Mouse (Mus musculus) megakaryocyte, embryonic 14.5 days (primary cell): ENCODE data around the gene Tgm7. TPM values are rescaled to one million over a fixed set of nuclear protein-coding genes. Genes with fewer than 3 reads are reported as not detected.
"Not testable (repeated sequence)": the region's sequence is repeated elsewhere in the genome, so short reads cannot be mapped to it uniquely, and the experiment has no call there.

ENCODE experiments used
- H3K27me3 ChIP-seq: replicated peaks from 2 replicates; pipeline ENCODE3; 2012; ENCODE audit warnings: inconsistent platforms
- H3K36me3 ChIP-seq: replicated peaks from 2 replicates; pipeline ENCODE3; 2012; ENCODE audit warnings: low read length, inconsistent platforms, mixed read lengths
- H3K4me1 ChIP-seq: 2 replicates; pipeline ENCODE4 v1.6.1; 2012; ENCODE audit warnings: inconsistent platforms
- H3K4me3 ChIP-seq: replicated peaks from 2 replicates; pipeline ENCODE3; 2012; ENCODE audit warnings: moderate library complexity, mild to moderate bottlenecking, inconsistent platforms
- H3K9me3 ChIP-seq: 2 replicates; pipeline ENCODE4 v1.6.1; 2012; ENCODE audit warnings: inconsistent platforms
- FLI1 ChIP-seq: IDR thresholded peaks from 2 replicates; pipeline ENCODE4 v1.6.1; 2012; ENCODE audit warnings: low read length, inconsistent platforms, mixed read lengths
- GATA1 ChIP-seq: IDR thresholded peaks from 3 replicates; pipeline ENCODE4 v1.6.1; 2012; ENCODE audit warnings: mixed read lengths, low read length, inconsistent platforms, borderline replicate concordance
- polyA plus RNA-seq: library from polyadenylated mRNA; stranded (reverse); fragments of >175 nt; gene quantifications from 2 replicates; pipeline ENCODE4 v1.2.3, GENCODE M21; 2012; ENCODE audit warnings: low replicate concordance; ENCODE audit not compliant: insufficient read depth

Gene Tgm7
- polyA plus RNA-seq, 1 experiment = not detected

- Histone ChIP-seq H3K4me1 (peaks cover 20% of the 10 kb centered on the region), H3K27me3 (peaks cover 6% of the 10 kb centered on the region), H3K9me3 (no peaks in the 10 kb centered on the region), H3K36me3 (no peaks in the 10 kb centered on the region), H3K4me3 (no peak overlapping the region)
- TF ChIP-seq FLI1 (no peak), GATA1 (no peak)
Observed at GRCm38 (mm10) chr2:121128865-121129620, 19.4 kb upstream of the Tgm7 start.

DNA sequence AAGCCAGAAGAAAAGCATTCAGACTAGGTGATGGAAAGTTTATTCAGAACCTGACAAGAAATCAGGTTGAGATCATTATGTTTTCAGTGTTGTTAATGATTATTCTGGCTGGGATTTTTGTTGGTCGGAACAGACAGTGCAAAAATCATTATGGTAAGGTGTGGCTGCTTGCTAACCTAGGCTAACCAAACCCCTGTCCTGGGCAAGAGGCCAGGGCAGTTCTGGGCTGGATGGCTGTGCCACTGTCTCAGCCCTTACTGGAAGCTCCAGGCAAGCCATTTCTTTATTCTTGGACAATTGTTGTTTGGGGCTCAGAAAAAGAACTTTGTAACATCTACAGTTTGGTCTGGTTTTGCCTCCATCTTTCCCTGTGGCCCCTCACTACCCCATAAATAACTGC, 17.9 kb upstream of the Tgm7 start:
- no peaks in the 10 kb centered on the region for H3K36me3 ChIP-seq
- TF ChIP-seq GATA1 (no peak), FLI1 (no peak)

DNA sequence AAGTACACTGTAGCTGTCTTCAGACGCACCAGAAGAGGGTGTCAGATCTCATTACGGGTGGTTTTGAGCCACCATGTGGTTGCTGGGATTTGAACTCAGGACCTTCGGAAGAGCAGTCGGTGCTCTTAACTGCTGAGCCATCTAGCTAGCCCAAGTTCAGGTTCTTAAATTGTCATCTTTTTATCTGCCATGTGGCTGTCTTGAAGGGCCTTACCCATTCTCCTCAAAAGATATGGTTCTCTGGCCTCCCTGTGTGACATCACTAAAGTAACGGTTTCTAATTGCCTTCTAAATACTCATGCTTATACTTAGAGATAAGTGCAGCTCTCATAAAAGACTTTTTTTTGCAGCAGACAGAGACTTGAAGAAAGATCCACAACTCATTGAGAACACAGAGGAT, 16.7 kb upstream of the Tgm7 start:
- peaks cover 16% of the 10 kb centered on the region for H3K4me1 ChIP-seq
- not testable (repeated sequence) for H3K36me3 ChIP-seq, H3K4me3 ChIP-seq, H3K27me3 ChIP-seq, H3K9me3 ChIP-seq

More for the DNA sequence above, 17.9 kb upstream of the Tgm7 start:
- Histone ChIP-seq H3K4me3 (no peak overlapping the region), H3K27me3 (peaks cover 5% of the 10 kb centered on the region), H3K4me1 (peaks cover 16% of the 10 kb centered on the region), H3K9me3 (no peaks in the 10 kb centered on the region)

- H3K4me3 ChIP-seq = no peak overlapping the region
- no peaks in the 10 kb centered on the region for H3K36me3 ChIP-seq
- peaks cover 27% of the 10 kb centered on the region for H3K27me3 ChIP-seq
- no peaks in the 10 kb centered on the region for H3K9me3 ChIP-seq
- peaks cover under 1% of the 10 kb centered on the region; the same call in 1 of the 2 replicates for H3K4me1 ChIP-seq
- TF ChIP-seq FLI1 (no peak), GATA1 (no peak)
Observed at GRCm38 (mm10) chr2:121119260-121119659, 9.7 kb upstream of the Tgm7 start.

DNA sequence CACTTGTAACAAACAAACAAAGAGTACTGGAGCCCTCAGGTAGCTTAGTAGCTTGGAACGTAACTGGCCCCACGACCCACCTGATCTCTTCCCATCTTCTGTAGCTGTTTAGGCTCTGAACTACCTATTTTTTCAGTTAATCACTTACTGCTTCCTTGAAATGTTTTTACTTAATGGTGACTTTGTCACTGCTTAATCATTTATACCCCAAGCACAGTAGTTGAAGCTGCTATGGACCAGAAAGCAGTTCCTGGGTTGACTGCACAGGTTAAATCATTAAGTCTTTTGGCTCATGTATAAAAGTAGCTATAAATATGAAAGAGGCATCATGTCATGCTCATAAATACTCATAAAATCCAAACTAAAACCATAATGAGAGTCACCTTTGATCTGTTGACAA, 5.8 kb upstream of the Tgm7 start:
- H3K4me3 ChIP-seq = no peak overlapping the region
- H3K27me3 ChIP-seq = peaks cover 40% of the 10 kb centered on the region
- no peaks in the 10 kb centered on the region for H3K4me1 ChIP-seq
- TF ChIP-seq FLI1 (no peak), GATA1 (no peak)
- no peaks in the 10 kb centered on the region for H3K9me3 ChIP-seq
- H3K36me3 ChIP-seq = no peaks in the 10 kb centered on the region

GRCm38 (mm10) chr2:121105940-121106339, 3.7 kb downstream of the Tgm7 start:
- Histone ChIP-seq H3K4me3 (no peak overlapping the region), H3K36me3 (no peaks in the 10 kb centered on the region), H3K27me3 (peaks cover 21% of the 10 kb centered on the region), H3K4me1 (peaks cover 12% of the 10 kb centered on the region; the same call in 1 of the 2 replicates), H3K9me3 (no peaks in the 10 kb centered on the region)
- TF ChIP-seq GATA1 (no peak), FLI1 (no peak)

GRCm38 (mm10) chr2:121102051-121102450, 7.5 kb downstream of the Tgm7 start:
- Histone ChIP-seq H3K4me3 (no peak overlapping the region), H3K9me3 (no peaks in the 10 kb centered on the region), H3K36me3 (no peaks in the 10 kb centered on the region), H3K27me3 (peaks cover 14% of the 10 kb centered on the region), H3K4me1 (peaks cover 12% of the 10 kb centered on the region; the same call in 1 of the 2 replicates)
- TF ChIP-seq FLI1 = no peak
- no peak for TF ChIP-seq GATA1

GRCm38 (mm10) chr2:121089751-121090150, 19.8 kb downstream of the Tgm7 start:
- TF ChIP-seq GATA1 = no peak
- TF ChIP-seq FLI1 = no peak
- no peak overlapping the region for H3K4me3 ChIP-seq
- peaks cover 40% of the 10 kb centered on the region for H3K27me3 ChIP-seq
- H3K4me1 ChIP-seq = peaks cover 17% of the 10 kb centered on the region
- no peaks in the 10 kb centered on the region for H3K36me3 ChIP-seq
- peaks cover 5% of the 10 kb centered on the region; the same call in 1 of the 2 replicates for H3K9me3 ChIP-seq

GRCm38 (mm10) chr2:121088507-121088906, 21.1 kb downstream of the Tgm7 start:
- H3K4me3 ChIP-seq = no peak overlapping the region
- peaks cover 21% of the 10 kb centered on the region for H3K4me1 ChIP-seq
- H3K27me3 ChIP-seq = peaks cover 30% of the 10 kb centered on the region
- TF ChIP-seq GATA1 (no peak), FLI1 (no peak)
- H3K36me3 ChIP-seq = no peaks in the 10 kb centered on the region
- H3K9me3 ChIP-seq = peaks cover 5% of the 10 kb centered on the region; the same call in 1 of the 2 replicates

DNA sequence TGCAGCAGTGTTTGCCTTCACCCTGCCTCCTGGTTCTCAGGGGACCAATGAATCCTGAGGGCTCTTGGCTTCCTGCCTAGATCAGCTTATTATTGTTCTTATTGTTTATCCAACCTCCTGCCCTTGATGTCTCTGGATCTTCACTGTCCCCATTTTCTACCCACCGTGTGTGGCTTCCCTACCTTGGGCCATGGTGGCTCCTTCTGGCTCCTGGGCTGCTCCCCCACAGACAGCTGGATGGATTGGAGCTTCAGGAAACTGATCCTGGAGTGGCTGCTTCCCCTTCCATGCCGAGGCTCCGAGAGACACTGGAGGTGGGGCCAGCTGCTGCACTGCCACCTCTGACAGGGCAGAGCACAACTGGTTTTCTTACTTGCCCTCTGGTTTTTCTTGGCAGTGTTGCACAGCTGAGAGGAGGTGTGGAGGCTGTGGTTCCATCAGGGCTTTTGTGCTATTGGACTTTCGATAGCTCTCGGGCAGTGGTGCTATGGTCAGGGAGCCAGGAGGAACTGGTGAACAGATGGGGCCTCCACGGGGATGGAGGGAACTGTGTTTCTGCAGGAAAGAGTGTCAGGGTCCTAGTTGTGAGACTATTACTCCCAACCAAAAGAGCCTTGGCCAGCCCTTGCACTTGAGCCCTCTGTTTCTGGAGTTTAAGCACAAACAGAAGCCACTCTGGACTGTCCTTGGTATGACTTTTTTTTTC, 24.0 kb downstream of the Tgm7 start, which contains the start of gene Tgm5:
Gene Tgm5, minus strand, starts transcription at position 362 of the 706 bp plus-strand sequence.
- H3K9me3 ChIP-seq = peaks cover 5% of the 10 kb centered on the region; the same call in 1 of the 2 replicates
- peaks cover 15% of the 10 kb centered on the region for H3K27me3 ChIP-seq
- H3K4me3 ChIP-seq = peak within 1 kb of the TSS; percentile 38
- TF ChIP-seq GATA1 = no peak
- no peak for TF ChIP-seq FLI1
- peaks cover 30% of the 10 kb centered on the region for H3K4me1 ChIP-seq
- no peaks in the 10 kb centered on the region for H3K36me3 ChIP-seq
